Mouse (Mus musculus) layer of hippocampus, postnatal 10 days (tissue): ENCODE results near the gene Pak1ip1. TPM values are rescaled to one million over a fixed set of nuclear protein-coding genes. Genes with fewer than 3 reads are reported as not detected.
A peak's percentile ranks its signal among the peaks of the same experiment; 100 is the strongest.
"Not testable (repeated sequence)": the region's sequence is repeated elsewhere in the genome, so short reads cannot be mapped to it uniquely, and the experiment has no call there.

Experiments used
- DNase-seq, 2 experiments: peaks; one replicate each; pipeline ENCODE4 v3.0.0; 2021; ENCODE audit warnings: low spot score in 2 of 2
- long read RNA-seq: library from polyadenylated mRNA; stranded (forward); transcript quantifications from one replicate; pipeline ENCODE4 v2.0.0, GENCODE M21; 2023
- total RNA-seq, 2 experiments: library from RNA; stranded (reverse); gene quantifications; 2 replicates each; pipeline ENCODE4 v1.2.3; 2021

The Pak1ip1 gene
- total RNA-seq = 10 to 100 TPM; 34.8 to 34.9 TPM
- long read RNA-seq, transcript Pak1ip1-201 (10 exons, 1,722 nt) = major isoform, 43 of 50 reads
- long read RNA-seq, partial matches to known transcripts = 2 of 50 reads
- long read RNA-seq, other reads (novel, unspliced or antisense) = 3 of 50 reads

DNA sequence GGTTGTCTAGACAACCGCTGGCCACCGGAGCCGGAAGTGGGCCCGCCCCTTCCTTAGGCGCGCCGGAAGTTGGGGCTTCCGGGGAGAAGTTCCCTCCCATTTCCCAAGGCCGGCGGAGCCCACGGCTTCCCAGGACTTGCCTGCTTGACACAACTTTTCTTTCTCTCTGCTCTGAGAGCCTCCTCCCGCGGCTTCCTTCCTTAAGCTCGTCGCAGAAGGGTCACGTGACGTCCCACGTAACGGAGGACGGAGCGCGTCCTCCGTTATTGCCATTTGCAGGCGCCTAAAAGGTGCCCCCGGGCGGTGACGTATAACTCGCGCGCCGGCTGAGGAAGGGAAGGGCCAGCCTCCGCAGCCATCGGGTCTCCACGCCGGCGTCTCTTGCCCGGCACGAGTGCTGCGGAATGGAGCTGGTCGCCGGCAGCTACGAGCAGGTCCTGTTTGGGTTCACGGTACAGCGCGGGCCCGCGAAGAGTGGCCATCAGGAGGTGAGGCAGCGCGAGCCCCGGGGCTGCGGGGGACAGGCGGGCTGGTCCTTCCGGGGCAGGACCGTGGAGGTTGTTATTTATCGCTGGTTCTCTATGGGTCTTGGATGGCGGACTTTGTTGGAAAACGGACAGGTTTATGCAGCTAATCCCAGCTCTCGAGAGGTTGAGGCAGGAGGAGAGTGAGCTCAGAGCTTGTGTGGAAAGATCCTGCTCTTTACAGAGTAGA is at the start of gene Pak1ip1:
Pak1ip1 (plus strand) TSS at position 98 of the 714 bp plus-strand sequence.
- DNase-seq = peak; percentile 94

DNA sequence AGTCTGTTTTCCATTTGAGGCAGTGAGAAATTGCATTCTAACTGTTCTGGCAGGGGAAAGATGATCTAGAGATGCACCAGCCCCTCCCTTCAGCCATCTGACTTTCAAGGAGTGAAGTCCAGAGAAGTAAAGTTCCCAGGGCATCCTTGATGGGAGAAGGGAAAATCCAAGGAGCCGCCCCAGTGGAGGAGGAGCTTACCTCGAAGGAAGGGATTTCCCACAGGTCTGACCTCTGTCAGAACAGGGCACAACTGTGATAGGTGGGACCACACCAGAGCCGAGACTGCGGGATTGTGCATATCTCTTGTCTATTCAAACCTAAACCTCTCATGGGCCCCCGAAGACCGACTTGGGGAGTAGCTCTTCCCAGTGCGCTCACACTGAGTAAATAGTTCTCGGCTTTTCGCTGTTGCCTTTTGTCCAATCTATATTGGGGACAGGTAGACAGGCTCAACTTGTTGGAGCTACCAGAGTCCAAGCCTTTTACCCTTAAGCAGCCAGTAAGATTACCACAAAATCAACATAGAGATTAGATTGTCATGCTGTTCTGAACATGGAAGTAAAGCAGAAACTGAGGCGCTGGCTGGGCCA is 49.3 kb upstream of the Pak1ip1 start:
- no peak for DNase-seq

DNA sequence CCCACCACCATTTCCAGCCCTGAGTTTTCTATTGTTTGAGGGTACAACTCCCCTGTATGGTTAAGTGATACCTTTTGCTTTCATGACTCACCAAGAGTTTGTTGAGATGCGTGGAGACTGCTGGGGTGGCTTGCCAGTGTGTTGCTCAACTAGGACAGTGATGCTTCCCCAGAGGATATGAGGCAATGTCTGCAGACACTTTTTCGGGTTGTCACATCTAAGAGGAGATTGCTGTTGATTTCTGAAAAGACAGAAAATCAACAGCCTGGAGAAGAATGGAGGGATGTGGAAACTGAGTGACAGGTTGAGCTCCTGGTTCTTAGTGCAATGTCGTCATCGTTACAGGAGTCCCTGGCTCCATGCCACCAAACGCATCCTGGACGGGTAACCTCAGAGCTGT is 47.6 kb upstream of the Pak1ip1 start:
- DNase-seq = no peak

DNA sequence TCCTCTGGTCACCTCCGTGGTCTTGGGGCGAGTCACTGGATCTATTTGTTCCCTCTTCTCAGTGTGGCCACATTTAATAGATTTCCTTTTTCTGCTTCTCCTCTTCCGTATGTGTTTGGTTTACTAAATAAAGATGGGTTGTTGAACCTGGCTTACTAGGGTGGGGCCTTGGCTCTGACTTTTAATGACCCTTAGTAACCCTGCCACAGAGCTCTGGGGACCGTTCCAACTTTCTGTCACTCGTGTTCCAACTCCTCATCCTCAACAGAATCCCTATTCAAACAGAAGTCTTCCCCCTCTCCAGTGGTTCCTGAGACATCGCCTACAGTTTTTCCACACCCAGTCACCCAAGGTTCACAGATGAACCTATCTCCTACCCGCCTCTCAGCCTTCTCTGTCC is 45.0 kb upstream of the Pak1ip1 start:
- no peak for DNase-seq

DNA sequence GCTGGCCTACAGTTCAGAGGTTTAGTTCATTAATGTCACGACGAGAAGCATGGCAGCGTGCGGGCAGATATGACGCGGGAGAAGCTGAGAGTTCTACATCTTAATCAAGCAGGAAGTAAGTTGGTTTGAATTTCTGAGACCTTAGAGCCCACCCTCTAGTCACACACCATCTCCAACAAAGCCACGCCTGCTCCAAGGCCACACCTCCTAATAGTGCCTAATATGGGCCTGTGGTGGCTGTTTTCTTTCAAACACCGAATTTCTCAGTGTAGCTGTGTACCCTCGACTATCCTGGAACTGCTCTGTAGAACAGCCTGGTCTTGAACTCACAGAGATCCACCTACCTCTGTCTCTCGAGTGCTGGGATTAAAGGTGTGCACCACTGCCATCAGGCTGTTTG is 33.2 kb upstream of the Pak1ip1 start:
- no peak for DNase-seq

- DNase-seq = no peak
These were observed 32.3 kb upstream of the Pak1ip1 start for GRCm38 (mm10) chr13:40968564-40968963.

DNA sequence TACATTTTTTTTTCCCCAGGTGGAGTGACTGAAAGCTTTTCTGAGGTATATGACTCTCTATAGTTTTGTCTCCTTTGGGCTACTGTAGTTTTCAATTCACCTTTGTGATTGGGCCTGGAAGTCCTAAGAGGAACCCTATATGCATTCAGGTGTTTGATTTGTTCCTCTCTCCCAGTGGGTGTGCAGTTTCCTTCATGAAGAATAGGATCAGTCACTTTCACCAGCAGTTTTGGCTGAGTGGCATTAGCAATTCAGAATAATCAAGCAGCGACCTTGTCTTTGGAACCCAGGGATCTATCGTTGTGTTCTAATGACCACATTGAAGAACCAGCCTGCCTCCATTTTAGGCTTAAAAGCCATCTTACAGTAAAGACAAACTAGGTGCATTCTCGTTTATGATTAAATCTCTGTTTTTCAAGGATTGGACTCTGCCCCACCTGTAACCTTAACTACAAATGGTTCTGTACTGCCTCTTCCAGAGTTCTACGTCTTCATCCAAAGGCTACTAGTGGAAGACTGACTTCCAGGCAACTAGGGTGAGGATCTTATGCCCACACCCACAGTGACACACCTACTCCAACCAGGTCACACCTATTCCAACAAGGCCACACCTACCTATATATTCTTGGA is 30.9 kb upstream of the Pak1ip1 start:
- DNase-seq = no peak

GRCm38 (mm10) chr13:40971261-40971660 is 29.6 kb upstream of the Pak1ip1 start:
- DNase-seq = no peak

DNA sequence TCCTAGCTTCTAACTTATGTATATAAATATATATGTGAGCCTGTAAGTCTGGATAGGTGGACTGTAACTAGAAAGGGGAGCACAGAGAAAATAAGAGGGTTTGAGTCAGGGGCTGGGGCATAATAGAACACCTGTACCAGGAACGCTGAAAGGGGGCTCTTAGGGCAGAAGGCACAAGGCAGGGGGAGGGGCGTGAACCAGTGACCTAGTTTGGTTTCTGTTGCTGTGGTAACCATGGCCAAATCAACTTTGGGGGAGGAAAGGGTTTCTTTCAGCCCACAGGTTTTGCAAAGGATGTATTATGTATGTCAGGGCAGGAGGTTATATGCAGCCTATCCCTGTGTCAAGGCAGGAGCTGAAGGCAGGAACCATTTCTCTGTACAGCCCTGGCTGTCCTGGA is 29.0 kb upstream of the Pak1ip1 start:
- no peak for DNase-seq

DNA sequence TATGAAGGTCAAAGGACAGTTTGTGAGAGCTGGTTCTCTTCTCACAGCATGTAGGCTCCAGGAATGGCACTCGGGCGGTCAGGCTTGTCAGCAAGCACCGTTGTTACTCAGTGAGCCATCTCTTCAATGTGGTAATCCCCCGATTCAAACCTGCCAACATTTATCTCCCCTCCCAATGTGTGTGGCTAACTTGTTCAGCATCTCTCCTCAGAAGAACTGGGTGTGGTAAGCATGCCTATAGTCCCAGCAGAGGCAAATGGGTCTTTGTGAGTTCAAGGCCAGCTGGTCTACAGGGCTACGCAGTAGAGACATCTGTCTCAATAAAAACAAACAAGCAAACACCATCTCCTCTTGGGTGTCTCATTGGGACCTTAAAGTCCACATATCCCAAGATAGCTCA is 27.8 kb upstream of the Pak1ip1 start:
- DNase-seq = no peak

- peak; percentile 22 to 36 for DNase-seq
These were observed 23.2 kb upstream of the Pak1ip1 start for GRCm38 (mm10) chr13:40977609-40978008.

DNA sequence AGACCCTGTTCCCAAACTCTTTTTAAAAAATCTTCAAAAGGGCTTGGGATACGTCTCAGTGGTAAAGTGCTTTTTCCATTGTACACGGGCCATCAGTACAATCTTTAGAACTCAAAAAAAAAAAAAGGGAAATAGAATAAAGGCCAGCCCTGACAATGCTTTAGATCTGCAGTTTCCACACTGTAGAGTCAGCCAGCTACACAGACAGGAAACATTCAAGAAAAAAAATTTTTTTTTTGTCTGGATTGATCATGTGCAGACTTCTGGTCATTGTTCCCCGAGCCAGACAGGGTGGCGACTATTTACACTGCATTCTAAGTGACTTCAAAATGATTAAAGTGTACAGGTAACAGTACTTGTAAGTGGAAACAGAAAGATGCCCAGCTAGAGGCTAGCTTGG is 22.2 kb upstream of the Pak1ip1 start:
- no peak for DNase-seq

- no peak for DNase-seq
These were observed 21.5 kb upstream of the Pak1ip1 start for GRCm38 (mm10) chr13:40979321-40979720.

GRCm38 (mm10) chr13:40982759-40983158 is 18.1 kb upstream of the Pak1ip1 start:
- no peak for DNase-seq

DNA sequence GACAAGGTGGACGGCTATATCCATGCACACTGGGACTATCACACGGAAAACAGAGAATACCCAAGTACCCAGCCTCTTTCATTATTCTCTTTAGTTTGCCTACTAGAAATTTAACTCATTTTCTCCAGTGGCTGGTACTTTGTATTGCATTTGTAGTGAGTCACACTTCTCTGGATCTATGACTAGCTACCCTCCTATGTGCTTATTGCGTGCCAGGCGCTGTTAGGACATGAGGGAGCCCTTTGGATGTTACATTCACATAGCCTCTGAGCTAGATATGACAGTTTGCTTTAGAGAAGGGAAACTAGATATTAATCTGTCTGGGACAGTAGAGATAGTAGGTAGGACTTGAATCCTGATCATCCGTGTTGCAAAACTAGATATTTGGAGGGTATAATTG is 14.7 kb upstream of the Pak1ip1 start:
- no peak for DNase-seq

DNA sequence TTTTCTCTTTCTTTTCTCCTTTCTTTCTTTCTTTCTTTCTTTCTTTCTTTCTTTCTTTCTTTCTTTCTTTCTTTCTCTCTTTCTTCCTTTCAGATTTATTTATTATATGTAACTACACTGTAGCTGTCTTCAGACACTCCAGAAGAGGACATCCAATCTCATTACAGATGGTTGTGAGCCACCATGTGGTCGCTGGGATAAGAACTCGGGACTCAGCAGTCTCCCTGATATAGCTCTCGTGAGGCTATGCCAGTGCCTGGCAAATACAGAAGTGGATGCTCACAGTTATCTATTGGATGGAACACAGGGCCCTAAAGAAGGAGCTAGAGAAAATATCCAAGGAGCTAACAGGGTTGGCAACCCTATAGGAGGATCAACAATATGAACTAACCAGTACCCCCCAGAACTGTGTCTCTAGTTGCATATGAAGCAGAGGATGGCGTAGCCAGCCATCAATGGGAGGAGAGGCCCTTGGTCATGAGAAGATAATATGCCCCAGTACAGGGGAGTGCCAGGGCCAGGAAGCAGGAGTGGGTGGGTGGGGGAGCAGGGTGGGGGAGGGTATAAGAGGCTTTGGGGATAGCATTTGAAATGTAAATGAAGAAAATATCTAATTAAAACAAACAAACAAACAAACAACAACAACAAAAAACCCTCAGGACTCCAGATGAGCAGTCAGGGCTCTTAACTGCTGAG is 13.1 kb upstream of the Pak1ip1 start:
- DNase-seq = not testable (repeated sequence)

GRCm38 (mm10) chr13:40988418-40988817 is 12.4 kb upstream of the Pak1ip1 start:
- no peak for DNase-seq

- DNase-seq = no peak
These were observed 6.1 kb upstream of the Pak1ip1 start for GRCm38 (mm10) chr13:40994487-40995263.

DNA sequence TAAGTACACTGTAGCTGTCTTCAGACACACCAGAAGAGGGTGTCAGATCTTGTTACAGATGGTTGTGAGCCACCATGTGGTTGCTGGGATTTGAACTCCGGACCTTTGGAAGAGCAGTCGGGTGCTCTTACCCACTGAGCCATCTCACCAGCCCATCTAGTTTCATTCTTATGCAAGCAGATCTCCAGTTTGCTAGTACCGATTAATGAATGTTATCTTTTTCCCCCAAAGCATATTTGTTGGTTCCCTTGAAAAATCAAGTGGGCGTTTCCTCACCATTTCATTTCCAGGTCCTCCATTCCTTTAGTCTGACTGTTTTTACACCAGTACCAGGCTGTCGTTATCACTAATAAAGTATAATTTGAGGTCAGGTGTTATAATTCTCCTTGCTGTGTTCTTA is 2.3 kb upstream of the Pak1ip1 start:
- DNase-seq = not testable (repeated sequence)

GRCm38 (mm10) chr13:41000140-41000925 is 490 bp upstream of the Pak1ip1 start:
- DNase-seq = peak; percentile 52 to 65
